Mouse (Mus musculus) limb, embryonic 12.5 days (tissue): ENCODE data around the gene Cltb. TPM values are rescaled to one million over a fixed set of nuclear protein-coding genes. Genes with fewer than 3 reads are reported as not detected.

Source experiments
- ATAC-seq: fragments of 200-750 bp; cut with Nextera tagmentation; 2 replicates; pipeline ENCODE4 v1.8.0; 2017; ENCODE audit warnings: low read depth, moderate TSS enrichment; ENCODE audit not compliant: insufficient number of reproducible peaks, insufficient read depth, low FRiP score, low TSS enrichment
- H3K27ac ChIP-seq: fragments of 300-500 bp; sonication (generic); 2 replicates; pipeline ENCODE4 v1.5.1; 2016; ENCODE audit warnings: mild to moderate bottlenecking, moderate library complexity
- H3K27me3 ChIP-seq: fragments of 300-500 bp; sonication (generic); 2 replicates; pipeline ENCODE4 v1.6.1; 2016; ENCODE audit warnings: mild to moderate bottlenecking, moderate library complexity
- H3K36me3 ChIP-seq: fragments of 300-500 bp; sonication (generic); 2 replicates; pipeline ENCODE4 v1.6.1; 2016; ENCODE audit warnings: mild to moderate bottlenecking, moderate library complexity
- H3K4me1 ChIP-seq: fragments of 300-500 bp; sonication (generic); replicated peaks from 2 replicates; pipeline ENCODE4 v1.6.1; 2016
- H3K4me2 ChIP-seq: fragments of 300-500 bp; sonication (generic); 2 replicates; pipeline ENCODE4 v1.6.1; 2016; ENCODE audit warnings: mild to moderate bottlenecking, moderate library complexity
- H3K4me3 ChIP-seq: fragments of 300-500 bp; sonication (generic); replicated peaks from 2 replicates; pipeline ENCODE4 v1.5.1; 2016; ENCODE audit warnings: mild to moderate bottlenecking
- H3K9ac ChIP-seq: fragments of 300-500 bp; sonication (generic); replicated peaks from 2 replicates; pipeline ENCODE4 v1.6.1; 2016; ENCODE audit warnings: mild to moderate bottlenecking, moderate library complexity
- H3K9me3 ChIP-seq: fragments of 300-500 bp; sonication (generic); 2 replicates; pipeline ENCODE4 v1.6.1; 2016; ENCODE audit warnings: mild to moderate bottlenecking, moderate library complexity
- WGBS: fragments of 180-500 bp; shearing (Covaris S2); methylation state at CpG from one replicate; pipeline ENCODE4 v1.1.7; 2016; 5-methylcytosine and 5-hydroxymethylcytosine counted together
- polyA plus RNA-seq: library from polyadenylated mRNA; unstranded; fragments of >200 nt; fragmentation: Nextera tagmentation; extraction: Ambion mirVana; gene quantifications from 2 replicates; pipeline ENCODE4 v1.2.1, GENCODE M21; 2016

The Cltb gene
- polyA plus RNA-seq: 17.2 and 18.2 TPM in 2 replicates

GRCm38 (mm10) chr13:54610972-54611754 lies at the start of gene Cltb:
Gene Cltb, minus strand, starts transcription at chr13:54611344.
- Histone ChIP-seq H3K27me3 (peaks cover 24% of the 10 kb centered on the region), H3K9me3 (no peaks in the 10 kb centered on the region), H3K27ac (no peak within 1 kb of the TSS), H3K4me1 (peaks cover 9% of the 10 kb centered on the region), H3K4me2 (peak within 1 kb of the TSS; percentile 92), H3K9ac (peak within 1 kb of the TSS; percentile 63), H3K4me3 (peak within 1 kb of the TSS; percentile 59), H3K36me3 (no peaks in the 10 kb centered on the region; the same call in 1 of the 2 replicates)
- ATAC-seq: 0 out of 2 replicates have a peak, but pooled peaks have one; percentile 41
- under 1% methylated on average over 66 of the region's 66 CpGs for WGBS

- peaks cover 84% of the 10 kb centered on the region for H3K36me3 ChIP-seq
- 75% methylated on average over 5 of the region's 5 CpGs for WGBS
- ATAC-seq: no peak
Observed at GRCm38 (mm10) chr13:54660877-54661276, 49.7 kb upstream of the Cltb start.

GRCm38 (mm10) chr13:54650461-54650860 lies 39.3 kb upstream of the Cltb start:
- no peaks in the 10 kb centered on the region for H3K9me3 ChIP-seq
- WGBS: 97% methylated on average over 3 of the region's 3 CpGs
- ATAC-seq: no peak
- no peak overlapping the region for H3K9ac ChIP-seq
- H3K27ac ChIP-seq: no peak overlapping the region
- peaks cover 100% of the 10 kb centered on the region for H3K36me3 ChIP-seq
- no peak overlapping the region for H3K4me2 ChIP-seq
- H3K4me1 ChIP-seq: no peaks in the 10 kb centered on the region
- no peaks in the 10 kb centered on the region for H3K27me3 ChIP-seq
- H3K4me3 ChIP-seq: no peak overlapping the region

More at GRCm38 (mm10) chr13:54660877-54661276, 49.7 kb upstream of the Cltb start:
- Histone ChIP-seq H3K4me3 (no peak overlapping the region), H3K9ac (no peak overlapping the region), H3K4me2 (no peak overlapping the region), H3K4me1 (no peaks in the 10 kb centered on the region), H3K27me3 (no peaks in the 10 kb centered on the region), H3K27ac (no peak overlapping the region), H3K9me3 (no peaks in the 10 kb centered on the region)

- no peaks in the 10 kb centered on the region for H3K4me1 ChIP-seq
- no peaks in the 10 kb centered on the region for H3K9me3 ChIP-seq
- no peaks in the 10 kb centered on the region for H3K27me3 ChIP-seq
- H3K4me2 ChIP-seq: no peak overlapping the region
- no peak overlapping the region for H3K9ac ChIP-seq
- H3K36me3 ChIP-seq: peaks cover 68% of the 10 kb centered on the region
- WGBS: 94% methylated on average over 3 of the region's 3 CpGs
- H3K4me3 ChIP-seq: no peak overlapping the region
- H3K27ac ChIP-seq: no peak overlapping the region
- ATAC-seq: no peak
Observed at GRCm38 (mm10) chr13:54635011-54635410, 23.9 kb upstream of the Cltb start.

- H3K4me2 ChIP-seq: no peak overlapping the region
- no peaks in the 10 kb centered on the region for H3K9me3 ChIP-seq
- H3K27ac ChIP-seq: no peak overlapping the region
- H3K9ac ChIP-seq: no peak overlapping the region
- H3K4me3 ChIP-seq: no peak overlapping the region
- 83% methylated on average over 3 of the region's 3 CpGs for WGBS
- H3K4me1 ChIP-seq: no peaks in the 10 kb centered on the region
- H3K36me3 ChIP-seq: peaks cover 54% of the 10 kb centered on the region
- no peak for ATAC-seq
- no peaks in the 10 kb centered on the region for H3K27me3 ChIP-seq
Observed at GRCm38 (mm10) chr13:54632731-54633277, 21.7 kb upstream of the Cltb start.

GRCm38 (mm10) chr13:54629128-54629527 lies 18.0 kb upstream of the Cltb start:
- WGBS: 85% methylated on average over 4 of the region's 4 CpGs
- no peak overlapping the region for H3K4me2 ChIP-seq
- no peak for ATAC-seq

GRCm38 (mm10) chr13:54621960-54622521 lies 10.9 kb upstream of the Cltb start:
- ATAC-seq: peak; percentile 55
- peak overlapping the region; percentile 89 for H3K4me2 ChIP-seq
- no peaks in the 10 kb centered on the region for H3K27me3 ChIP-seq
- peak overlapping the region; percentile 89 for H3K9ac ChIP-seq
- peak overlapping the region; percentile 92 for H3K4me3 ChIP-seq
- 1% methylated on average over 27 of the region's 27 CpGs for WGBS
- peak overlapping the region; percentile 82 for H3K27ac ChIP-seq
- peaks cover 12% of the 10 kb centered on the region for H3K4me1 ChIP-seq
- no peaks in the 10 kb centered on the region for H3K9me3 ChIP-seq
- H3K36me3 ChIP-seq: peaks cover 13% of the 10 kb centered on the region; the same call in 1 of the 2 replicates

More at GRCm38 (mm10) chr13:54629128-54629527, 18.0 kb upstream of the Cltb start:
- H3K4me1 ChIP-seq: no peaks in the 10 kb centered on the region; the same call in 1 of the 2 replicates
- no peaks in the 10 kb centered on the region for H3K27me3 ChIP-seq
- no peak overlapping the region for H3K27ac ChIP-seq
- H3K9ac ChIP-seq: no peak overlapping the region
- no peaks in the 10 kb centered on the region for H3K9me3 ChIP-seq
- no peak overlapping the region for H3K4me3 ChIP-seq
- peaks cover 39% of the 10 kb centered on the region for H3K36me3 ChIP-seq

GRCm38 (mm10) chr13:54621155-54621932 lies 10.2 kb upstream of the Cltb start, which contains the start of gene Faf2:
Gene Faf2, plus strand, starts transcription at chr13:54621784.
- 11% methylated on average over 44 of the region's 44 CpGs for WGBS
- H3K4me1 ChIP-seq: peaks cover 12% of the 10 kb centered on the region
- peak within 1 kb of the TSS; percentile 82 for H3K27ac ChIP-seq
- peak within 1 kb of the TSS; percentile 89 for H3K4me2 ChIP-seq
- no peaks in the 10 kb centered on the region for H3K9me3 ChIP-seq
- H3K9ac ChIP-seq: peak within 1 kb of the TSS; percentile 89
- no peaks in the 10 kb centered on the region for H3K27me3 ChIP-seq
- peak; percentile 94 for ATAC-seq
- H3K4me3 ChIP-seq: peak within 1 kb of the TSS; percentile 92
- peaks cover 13% of the 10 kb centered on the region; the same call in 1 of the 2 replicates for H3K36me3 ChIP-seq

- no peak for ATAC-seq
- no peaks in the 10 kb centered on the region for H3K4me1 ChIP-seq
- H3K27ac ChIP-seq: no peak overlapping the region
- H3K9me3 ChIP-seq: no peaks in the 10 kb centered on the region
- H3K4me2 ChIP-seq: no peak overlapping the region
- 65% methylated on average over 6 of the region's 6 CpGs for WGBS
- no peak overlapping the region for H3K4me3 ChIP-seq
- H3K36me3 ChIP-seq: no peaks in the 10 kb centered on the region
- H3K9ac ChIP-seq: no peak overlapping the region
- no peaks in the 10 kb centered on the region for H3K27me3 ChIP-seq
Observed at GRCm38 (mm10) chr13:54616998-54617397, 5.9 kb upstream of the Cltb start.

GRCm38 (mm10) chr13:54616307-54616706 lies 5.2 kb upstream of the Cltb start:
- H3K9ac ChIP-seq: no peak overlapping the region
- H3K4me1 ChIP-seq: no peaks in the 10 kb centered on the region
- 78% methylated on average over 8 of the region's 8 CpGs for WGBS
- no peak for ATAC-seq
- no peaks in the 10 kb centered on the region for H3K36me3 ChIP-seq
- no peak overlapping the region for H3K4me3 ChIP-seq
- H3K27me3 ChIP-seq: peaks cover 1% of the 10 kb centered on the region; the same call in 1 of the 2 replicates
- H3K4me2 ChIP-seq: no peak overlapping the region
- no peaks in the 10 kb centered on the region for H3K9me3 ChIP-seq
- H3K27ac ChIP-seq: no peak overlapping the region
